Mouse (Mus musculus) gastrocnemius, postnatal 10 days (tissue): ENCODE measurements around the gene Art1. TPM values are rescaled to one million over a fixed set of nuclear protein-coding genes. Genes with fewer than 3 reads are reported as not detected.
A peak's percentile ranks its signal among the peaks of the same experiment; 100 is the strongest.

Experiments used
- DNase-seq: peaks from one replicate; pipeline ENCODE4 v3.0.0; 2021; ENCODE audit warnings: mixed read lengths
- long read RNA-seq, 2 experiments: library from polyadenylated mRNA; stranded (forward); transcript quantifications; one replicate each; pipeline ENCODE4 v2.0.0; 2021
- total RNA-seq, 2 experiments: library from RNA; stranded (reverse); gene quantifications; 2 replicates each; pipeline ENCODE4 v1.2.3; 2021

The Art1 gene
- total RNA-seq = 100 to 1,000 TPM; 264 to 297 TPM
- long read RNA-seq, experiment 1, transcript Art1-201 (5 exons, 1,425 nt) = major isoform, 242 of 342 reads
- long read RNA-seq, experiment 1, partial matches to known transcripts = 59 of 342 reads
- long read RNA-seq, experiment 1, other reads (novel, unspliced or antisense) = 41 of 342 reads
- long read RNA-seq, experiment 2, transcript Art1-201 (5 exons, 1,425 nt) = major isoform, 240 of 344 reads
- long read RNA-seq, experiment 2, partial matches to known transcripts = 49 of 344 reads
- long read RNA-seq, experiment 2, other reads (novel, unspliced or antisense) = 55 of 344 reads

DNA sequence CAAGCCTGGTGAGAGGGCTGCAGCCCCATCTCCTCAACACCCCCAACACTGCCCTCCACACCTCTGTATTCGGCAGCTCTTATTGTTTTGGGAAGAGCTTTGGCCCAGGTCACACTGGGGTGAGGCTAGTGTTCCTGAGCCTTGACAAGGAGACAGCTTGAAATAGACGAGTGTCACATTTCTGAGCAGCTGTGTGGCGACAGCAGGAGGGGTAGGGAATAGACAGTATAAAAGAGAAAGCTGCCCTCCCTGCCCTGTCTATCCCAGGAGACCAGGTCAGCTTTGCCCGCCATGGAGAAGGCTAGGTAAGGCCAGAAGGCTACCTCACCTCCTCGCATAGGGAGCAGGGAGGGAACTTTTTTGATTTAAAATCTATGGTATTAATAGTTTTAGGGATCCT is at the start of gene Art1:
Gene Art1 (plus strand): TSS at position 257 of the 400 bp plus-strand sequence.
- peak; percentile 48 for DNase-seq

DNA sequence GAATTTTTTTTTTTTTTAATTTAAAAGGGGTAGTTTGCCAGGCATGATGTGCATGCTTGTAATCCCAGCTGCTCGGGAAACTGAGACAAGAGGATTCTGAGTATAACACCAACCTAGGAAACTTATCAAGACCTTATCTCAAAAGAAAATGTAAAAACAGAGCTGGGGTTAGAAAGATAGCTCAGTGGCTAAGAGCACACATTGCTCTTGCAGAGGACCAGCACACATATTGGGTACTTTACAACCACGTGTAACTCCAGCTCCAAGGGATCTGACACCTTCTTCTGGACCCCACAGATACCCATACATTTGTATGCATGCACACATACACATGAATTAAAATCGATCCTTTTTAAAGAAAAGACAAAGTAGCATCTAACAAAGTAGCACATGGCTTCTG is 40.2 kb upstream of the Art1 start:
- DNase-seq = no peak

DNA sequence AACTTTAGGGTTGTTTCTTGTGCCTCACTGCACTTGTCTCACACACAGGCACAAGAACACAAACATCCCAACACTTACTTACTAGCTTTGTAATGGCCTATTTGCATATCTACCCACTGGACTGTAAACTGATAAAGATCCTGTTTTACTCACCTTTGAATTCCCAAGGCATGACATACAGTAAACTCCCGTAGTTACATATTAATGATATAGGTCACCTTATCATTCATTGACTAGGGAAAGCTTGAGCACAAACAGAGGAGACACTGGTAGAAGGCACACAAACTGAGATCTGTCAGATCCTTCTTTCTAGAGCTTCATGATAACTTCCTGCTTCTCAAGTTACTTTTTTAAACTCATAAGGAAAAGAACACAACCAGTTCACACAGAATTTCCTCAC is 39.3 kb upstream of the Art1 start:
- no peak for DNase-seq

GRCm38 (mm10) chr7:102063891-102064290 is 37.7 kb upstream of the Art1 start:
- DNase-seq = no peak

DNA sequence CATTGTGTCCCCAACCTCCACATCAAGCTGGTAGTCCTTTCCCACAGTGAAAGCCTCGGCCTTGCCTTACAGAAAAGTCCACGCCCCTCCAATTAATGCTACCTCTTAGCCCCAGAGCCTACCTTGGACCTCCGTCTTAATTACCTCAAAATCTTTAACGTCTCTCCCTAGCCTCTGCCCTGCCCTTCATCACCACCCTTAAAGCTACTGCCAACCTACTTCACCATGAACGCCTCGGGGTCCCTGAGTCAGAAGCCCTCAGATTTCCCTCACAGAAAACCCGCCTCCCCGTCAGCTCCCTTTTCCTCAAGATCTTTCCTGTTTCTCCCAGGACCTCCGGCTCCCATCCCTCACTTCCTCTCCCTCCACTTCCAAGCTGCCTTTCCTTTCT is 36.9 kb upstream of the Art1 start:
- DNase-seq = no peak

DNA sequence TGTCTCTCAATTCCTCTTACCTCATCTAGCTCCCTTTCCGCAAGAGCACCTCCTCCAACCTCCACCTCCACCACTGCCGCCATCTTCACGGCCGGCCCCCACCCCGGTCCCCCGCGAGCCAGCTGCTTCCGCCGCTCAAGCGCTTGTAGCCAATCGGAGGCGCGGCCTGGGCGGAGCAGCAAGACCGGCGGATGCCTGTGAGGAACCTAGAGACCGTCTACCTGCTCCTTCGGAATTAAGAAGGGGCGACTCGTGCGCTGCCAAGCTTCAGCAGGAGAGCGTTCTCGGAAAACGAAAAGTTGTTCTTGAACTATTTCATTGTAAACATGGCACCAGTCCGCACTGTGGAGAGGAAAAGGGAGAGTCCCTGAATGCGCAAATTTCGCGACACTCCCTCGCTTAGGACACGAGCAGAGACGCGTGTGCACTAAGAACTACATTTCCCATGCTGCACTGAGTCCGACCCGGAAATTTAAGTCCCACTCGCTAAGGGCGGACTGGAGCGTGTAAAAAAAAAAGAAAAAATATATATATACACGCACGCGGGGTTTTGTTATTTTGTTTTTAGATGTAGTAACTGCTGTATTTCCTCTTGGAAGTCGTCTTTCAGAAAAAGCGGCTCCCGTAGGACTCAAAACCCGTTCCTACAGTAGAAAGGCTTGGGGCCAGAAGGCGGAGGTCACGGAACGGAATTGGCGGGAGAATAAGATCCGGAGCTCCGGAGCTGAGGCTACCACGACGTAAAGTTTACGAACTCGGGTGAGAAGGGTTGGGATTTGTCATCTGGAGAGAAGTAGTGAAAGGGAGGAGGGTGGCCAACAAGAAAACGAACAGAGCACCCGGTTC is 36.3 kb upstream of the Art1 start, which contains the start of the genes Rnf121, Xndc1 and Xntrpc:
Gene Rnf121 (minus strand): TSS at position 424 of the 846 bp plus-strand sequence.
Gene Xndc1 (plus strand): TSS at position 466 of the 846 bp plus-strand sequence.
Gene Xntrpc (plus strand): TSS at position 668 of the 846 bp plus-strand sequence.
- peak; percentile 90 for DNase-seq

DNA sequence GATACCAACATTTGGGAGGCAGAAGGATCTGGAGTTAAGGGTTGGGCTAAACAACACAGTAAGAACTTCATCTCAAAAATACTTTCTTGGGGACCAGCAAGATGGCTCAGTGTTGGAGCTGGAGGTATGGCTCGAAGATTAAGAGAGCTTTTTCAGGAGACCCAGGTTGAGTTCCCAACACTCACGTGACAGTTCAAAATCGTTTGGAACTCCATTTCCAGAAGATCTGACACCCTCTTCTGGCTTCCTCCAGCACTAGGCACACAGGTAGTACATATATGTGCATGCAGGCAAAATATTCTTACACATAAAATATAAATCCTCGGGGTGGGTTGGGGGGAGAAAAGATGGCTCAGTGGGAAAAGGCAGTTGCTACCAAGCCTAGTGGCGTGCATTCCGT is 35.2 kb upstream of the Art1 start:
- DNase-seq = no peak

- no peak for DNase-seq
These were observed 24.7 kb upstream of the Art1 start for GRCm38 (mm10) chr7:102076714-102077296.

DNA sequence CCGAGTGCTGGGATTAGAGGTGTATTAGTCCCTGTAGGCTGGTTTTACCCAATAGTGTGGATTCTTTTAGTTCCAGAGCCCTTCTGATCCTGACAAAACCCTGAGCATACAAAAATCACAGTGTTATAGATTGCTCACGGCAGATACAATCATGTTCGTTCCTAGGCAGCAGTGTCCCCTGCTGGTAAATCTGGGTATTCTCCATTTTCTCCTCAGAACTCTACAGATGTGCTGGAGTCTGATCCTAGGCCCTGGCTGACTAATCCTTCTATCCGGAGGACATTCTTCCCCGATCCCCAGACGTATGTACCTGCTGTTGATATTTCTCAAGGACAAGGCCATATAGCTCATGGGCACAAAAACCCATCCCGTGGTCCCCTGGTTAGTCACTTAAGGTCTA is 23.0 kb upstream of the Art1 start:
- no peak for DNase-seq

DNA sequence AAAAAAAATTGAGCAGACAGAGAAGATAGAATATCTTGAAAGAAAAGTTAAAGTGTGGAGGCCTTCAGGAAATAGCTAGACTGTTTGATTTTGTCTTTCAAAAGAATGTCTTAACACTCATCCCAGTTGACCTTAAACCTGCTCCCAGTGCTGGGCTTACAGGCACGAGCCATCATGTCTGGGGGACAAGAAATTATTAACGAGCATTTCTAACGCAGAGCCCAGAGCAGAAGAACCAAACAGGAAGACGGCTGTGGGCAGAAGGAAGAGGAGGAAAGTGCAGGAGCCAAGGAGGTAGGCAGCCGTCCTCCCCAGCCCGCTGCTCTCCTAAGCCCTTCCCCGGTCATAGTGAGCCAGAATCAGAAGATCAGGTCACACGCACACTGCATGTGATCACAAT is 21.2 kb upstream of the Art1 start:
- DNase-seq = no peak

DNA sequence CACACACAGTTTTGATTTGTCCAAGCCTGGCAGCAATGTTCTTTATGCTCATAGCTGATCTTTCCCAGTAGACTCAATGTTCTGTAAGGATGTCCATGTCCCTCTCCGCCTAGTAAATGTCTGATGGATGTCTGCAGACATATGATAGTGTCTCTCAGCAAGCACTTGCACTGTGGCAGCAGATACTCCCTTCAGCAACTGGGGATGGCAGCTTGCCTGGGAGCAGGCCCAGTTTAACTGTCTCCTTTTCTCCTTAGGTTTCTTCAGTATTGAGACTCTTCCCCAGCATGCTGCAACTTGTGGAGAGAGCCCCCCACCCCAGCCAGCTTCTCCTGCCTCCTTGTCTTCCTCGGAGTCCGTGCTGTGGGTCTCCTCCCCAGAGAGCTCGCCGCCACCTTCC is 19.8 kb upstream of the Art1 start:
- no peak for DNase-seq

- no peak for DNase-seq
These were observed 18.7 kb upstream of the Art1 start, which contains the start of gene Trpc2 for GRCm38 (mm10) chr7:102082816-102083215. Trpc2 (plus strand) TSS chr7:102083116.

- no peak for DNase-seq
These were observed 17.4 kb upstream of the Art1 start for GRCm38 (mm10) chr7:102084041-102084696.

DNA sequence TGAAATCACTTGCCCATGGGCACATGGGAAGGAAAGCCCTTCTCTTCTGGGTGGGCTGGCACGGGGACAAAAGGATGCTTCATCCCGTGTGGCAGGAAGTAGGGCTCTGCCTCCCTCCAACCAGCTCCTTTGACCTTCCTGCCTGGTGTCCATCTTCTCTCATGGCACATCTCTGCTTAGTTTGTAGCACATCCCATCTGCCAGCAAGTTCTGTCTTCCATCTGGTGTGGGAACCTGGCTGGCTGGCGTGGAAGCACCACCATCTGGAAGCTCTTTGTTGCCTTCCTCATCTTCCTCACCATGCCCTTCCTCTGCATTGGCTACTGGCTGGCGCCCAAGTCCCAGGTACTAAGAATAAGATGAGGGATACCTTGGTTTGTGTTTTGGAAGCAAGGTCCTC is 14.2 kb upstream of the Art1 start:
- DNase-seq = no peak

DNA sequence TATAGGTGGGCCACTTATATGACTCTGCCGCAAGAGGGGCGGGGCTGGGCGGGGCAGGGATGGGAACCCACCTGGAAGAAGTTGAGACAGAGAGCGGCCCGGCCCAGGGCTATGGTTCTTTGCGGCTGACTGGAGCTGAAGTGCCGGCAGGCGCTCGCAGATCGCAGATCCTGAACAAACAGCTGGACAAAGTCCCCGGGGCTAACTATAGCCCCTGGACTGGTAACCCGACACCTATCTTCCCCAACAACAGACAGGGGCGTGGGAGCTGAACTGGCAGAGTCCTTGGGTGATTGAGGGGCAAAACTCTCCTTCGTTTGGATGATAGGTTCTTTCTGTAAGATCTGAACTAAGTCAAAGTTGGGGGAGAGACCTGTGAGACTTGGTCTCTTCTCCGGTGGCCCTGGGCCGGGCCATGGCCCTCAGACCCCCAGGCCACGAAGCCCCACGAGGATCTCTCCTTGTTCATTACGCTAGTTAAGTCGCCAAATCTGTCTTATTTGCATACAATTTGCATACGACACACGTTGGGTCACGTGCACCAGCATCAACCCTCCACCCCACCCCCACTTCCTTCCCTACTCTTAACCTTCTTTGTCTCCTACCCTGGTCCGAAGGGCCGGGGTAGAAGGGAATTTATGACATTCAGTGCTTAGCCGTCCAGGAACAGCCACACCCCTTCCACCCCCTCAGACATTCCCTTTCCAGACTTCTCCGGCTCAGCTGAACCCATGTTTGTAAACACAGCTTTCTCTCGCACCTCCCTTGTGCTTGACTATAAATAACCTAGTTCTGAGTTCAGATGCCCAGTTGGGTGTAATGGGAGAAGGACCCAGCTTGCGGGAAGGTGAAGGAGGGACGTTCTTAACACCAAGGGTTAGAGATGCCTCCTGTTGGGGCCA is 1.5 kb upstream of the Art1 start:
- DNase-seq = no peak

- DNase-seq = no peak
These were observed 675 bp upstream of the Art1 start for GRCm38 (mm10) chr7:102100868-102101267.

- no peak for DNase-seq
These were observed 698 bp downstream of the Art1 start for GRCm38 (mm10) chr7:102102241-102102640.

- no peak for DNase-seq
These were observed 1.2 kb downstream of the Art1 start for GRCm38 (mm10) chr7:102102696-102103095.

DNA sequence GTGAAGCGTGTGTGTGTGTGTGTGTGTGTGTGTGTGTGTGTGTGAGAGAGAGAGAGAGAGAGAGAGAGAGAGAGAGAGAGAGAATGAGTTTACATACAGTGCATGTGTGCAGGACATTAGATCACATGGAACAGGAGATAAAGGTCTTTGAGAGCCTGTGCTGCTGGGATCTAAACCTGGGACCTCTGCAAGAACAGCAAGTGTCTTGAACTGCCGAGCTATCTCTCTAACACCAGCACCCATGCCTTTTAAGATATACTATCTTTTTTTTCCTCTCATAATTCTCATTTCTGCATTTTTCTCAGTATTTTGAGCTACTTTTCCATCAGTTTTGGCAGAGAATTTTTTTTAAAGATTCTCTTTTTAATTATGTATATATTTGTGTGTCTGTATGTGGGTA is 2.0 kb downstream of the Art1 start:
- DNase-seq = no peak

DNA sequence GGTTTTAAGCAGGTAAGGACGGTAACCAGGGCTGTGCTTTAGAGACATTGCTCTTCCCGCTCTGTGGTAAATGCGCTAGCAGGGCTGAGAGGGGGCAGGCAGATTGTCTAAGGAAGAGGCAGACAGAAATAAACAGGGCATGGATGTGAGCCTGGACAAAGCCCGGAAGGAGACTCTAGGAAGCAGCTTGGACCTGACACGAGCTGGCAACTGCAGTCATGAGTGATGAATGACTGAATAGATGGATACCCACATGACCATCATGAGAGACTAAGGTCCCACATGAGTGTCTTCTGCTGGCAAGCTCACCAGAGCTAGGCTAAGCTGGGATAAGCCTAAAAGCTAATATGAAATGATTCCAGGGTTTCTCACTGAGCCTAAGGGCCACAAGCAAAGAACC is 2.6 kb downstream of the Art1 start:
- DNase-seq = no peak

DNA sequence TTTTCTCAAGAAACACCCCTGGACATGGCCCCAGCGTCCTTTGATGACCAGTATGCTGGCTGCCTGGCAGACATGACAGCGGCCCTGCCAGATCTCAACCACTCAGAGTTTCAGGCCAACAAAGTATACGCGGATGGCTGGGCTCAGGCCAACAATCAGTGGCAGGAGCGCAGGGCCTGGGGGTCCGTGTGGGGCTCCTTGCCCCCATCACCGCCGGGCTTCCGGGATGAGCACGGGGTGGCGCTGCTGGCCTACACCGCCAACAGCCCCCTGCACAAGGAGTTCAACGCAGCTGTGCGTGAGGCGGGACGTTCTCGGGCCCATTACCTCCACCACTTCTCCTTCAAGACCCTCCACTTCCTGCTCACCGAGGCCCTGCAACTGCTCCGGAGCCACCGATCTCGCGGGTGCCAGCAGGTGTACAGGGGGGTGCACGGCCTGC is 5.2 kb downstream of the Art1 start:
- DNase-seq = no peak
